Mouse (Mus musculus): ENCODE measurements around the gene Pitpnm2. TPM values are rescaled to one million over a fixed set of nuclear protein-coding genes. Genes with fewer than 3 reads are reported as not detected.
A peak's percentile ranks its signal among the peaks of the same experiment; 100 is the strongest.

Pitpnm2 gene
- polyA plus RNA-seq, 1 experiment from 2014 or later, result 2.9 TPM

- H3K9me3 ChIP-seq (replicated peaks), result no peaks in the 10 kb centered on the region
- peaks cover 13% of the 10 kb centered on the region for H3K4me1 ChIP-seq
- 90% methylated on average over 17 of the region's 17 CpGs for WGBS
- no peak overlapping the region for H3K4me3 ChIP-seq
- no peaks in the 10 kb centered on the region for H3K27me3 ChIP-seq (ENCODE audit: low read depth, poor library complexity, severe bottlenecking)
- DNase-seq (ENCODE audit: low spot score), result no peak
- no peaks in the 10 kb centered on the region for H3K36me3 ChIP-seq
- H3K27ac ChIP-seq (replicated peaks), result 0 out of 2 replicates have a peak overlapping the region, but pooled peaks have one; percentile 30
Measured at GRCm38 (mm10) chr5:124082941-124083688, 166.4 kb downstream of the Pitpnm2 start.

- 88% methylated on average over 10 of the region's 10 CpGs for WGBS
- 0 out of 2 replicates have a peak overlapping the region, but pooled peaks have one; percentile 30 for H3K27ac ChIP-seq (replicated peaks)
- H3K9me3 ChIP-seq (replicated peaks), result no peaks in the 10 kb centered on the region
- no peak for DNase-seq (ENCODE audit: low spot score)
- H3K36me3 ChIP-seq, result no peaks in the 10 kb centered on the region
- H3K27me3 ChIP-seq (ENCODE audit: low read depth, poor library complexity, severe bottlenecking), result no peaks in the 10 kb centered on the region
- peaks cover 20% of the 10 kb centered on the region for H3K4me1 ChIP-seq
- no peak overlapping the region for H3K4me3 ChIP-seq
Measured at GRCm38 (mm10) chr5:124082447-124082846, 167.1 kb downstream of the Pitpnm2 start.

DNA sequence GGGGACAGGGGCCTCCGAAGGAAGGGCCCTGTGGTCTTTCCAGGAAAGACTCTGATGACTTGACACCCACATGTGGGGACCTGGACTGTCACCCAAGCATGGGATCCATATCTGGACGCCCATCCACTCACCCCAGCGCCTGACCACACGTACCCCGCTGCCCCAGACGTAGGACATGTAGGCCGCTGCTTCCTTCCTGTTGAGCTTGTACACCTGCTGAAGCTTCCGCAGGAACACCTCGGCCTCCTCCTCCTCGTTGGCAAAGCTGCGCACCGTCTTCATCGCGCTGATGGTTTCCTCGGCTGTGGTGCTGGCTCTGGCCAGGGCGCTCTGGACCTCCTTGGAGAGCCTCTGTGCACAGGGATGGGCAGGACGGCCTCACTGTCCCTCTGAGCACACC is 169.7 kb downstream of the Pitpnm2 start:
- Histone ChIP-seq H3K4me3 (no peak overlapping the region), H3K4me1 (peaks cover 36% of the 10 kb centered on the region), H3K36me3 (no peaks in the 10 kb centered on the region), H3K27ac (replicated peaks) (peak overlapping the region; percentile 55; the same call in 1 of the 2 replicates), H3K9me3 (replicated peaks) (no peaks in the 10 kb centered on the region), H3K27me3 (ENCODE audit: low read depth, poor library complexity, severe bottlenecking) (peaks cover 11% of the 10 kb centered on the region; the same call in 1 of the 2 replicates)
- DNase-seq (ENCODE audit: low spot score), result no peak
- WGBS, result 95% methylated on average over 17 of the region's 17 CpGs

GRCm38 (mm10) chr5:124078794-124079416 is 170.7 kb downstream of the Pitpnm2 start:
- DNase-seq (ENCODE audit: low spot score), result no peak

DNA sequence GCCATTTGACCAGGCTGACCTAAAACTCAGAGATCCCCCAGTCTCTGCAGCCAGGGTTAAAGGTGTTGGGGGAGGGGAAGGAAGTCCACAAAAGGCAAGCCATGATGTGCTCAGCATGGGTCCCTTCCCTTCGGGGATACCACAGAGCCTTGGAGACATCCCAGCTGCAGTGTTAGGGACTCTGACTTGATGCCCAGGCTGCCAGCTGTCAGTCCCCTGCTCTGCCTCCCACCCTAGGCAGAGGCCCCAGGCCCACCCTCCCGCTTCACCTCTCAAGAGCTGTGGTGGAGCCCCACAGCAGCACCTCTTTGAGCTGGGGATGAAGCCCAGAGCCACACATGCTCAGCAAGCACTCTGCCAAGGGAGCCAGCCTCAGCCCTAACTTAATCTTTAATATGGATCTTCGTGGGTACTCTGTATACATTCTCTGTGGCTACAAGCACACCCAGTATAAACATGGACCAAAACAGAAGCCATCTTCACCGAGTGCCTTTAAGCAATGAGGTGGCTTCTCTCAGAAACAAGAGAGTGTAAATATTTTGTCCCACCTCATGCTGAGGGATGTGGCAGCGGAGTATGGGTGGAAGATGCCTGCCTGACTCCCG is 171.6 kb downstream of the Pitpnm2 start:
- H3K27me3 ChIP-seq (ENCODE audit: low read depth, poor library complexity, severe bottlenecking), result peaks cover 11% of the 10 kb centered on the region; the same call in 1 of the 2 replicates
- peaks cover 49% of the 10 kb centered on the region for H3K4me1 ChIP-seq
- H3K36me3 ChIP-seq, result no peaks in the 10 kb centered on the region
- DNase-seq (ENCODE audit: low spot score), result no peak
- H3K27ac ChIP-seq (replicated peaks), result peak overlapping the region; percentile 53
- no peak overlapping the region for H3K4me3 ChIP-seq
- WGBS, result 59% methylated on average over 6 of the region's 6 CpGs
- H3K9me3 ChIP-seq (replicated peaks), result no peaks in the 10 kb centered on the region

More at GRCm38 (mm10) chr5:124078794-124079416, 170.7 kb downstream of the Pitpnm2 start:
- 70% methylated on average over 9 of the region's 9 CpGs for WGBS
- Histone ChIP-seq H3K9me3 (replicated peaks) (no peaks in the 10 kb centered on the region), H3K4me1 (peaks cover 42% of the 10 kb centered on the region), H3K27ac (replicated peaks) (peak overlapping the region; percentile 55; the same call in 1 of the 2 replicates), H3K27me3 (ENCODE audit: low read depth, poor library complexity, severe bottlenecking) (peaks cover 11% of the 10 kb centered on the region; the same call in 1 of the 2 replicates), H3K36me3 (no peaks in the 10 kb centered on the region), H3K4me3 (no peak overlapping the region)

GRCm38 (mm10) chr5:124077241-124077640 is 172.3 kb downstream of the Pitpnm2 start:
- peaks cover 49% of the 10 kb centered on the region for H3K4me1 ChIP-seq

DNA sequence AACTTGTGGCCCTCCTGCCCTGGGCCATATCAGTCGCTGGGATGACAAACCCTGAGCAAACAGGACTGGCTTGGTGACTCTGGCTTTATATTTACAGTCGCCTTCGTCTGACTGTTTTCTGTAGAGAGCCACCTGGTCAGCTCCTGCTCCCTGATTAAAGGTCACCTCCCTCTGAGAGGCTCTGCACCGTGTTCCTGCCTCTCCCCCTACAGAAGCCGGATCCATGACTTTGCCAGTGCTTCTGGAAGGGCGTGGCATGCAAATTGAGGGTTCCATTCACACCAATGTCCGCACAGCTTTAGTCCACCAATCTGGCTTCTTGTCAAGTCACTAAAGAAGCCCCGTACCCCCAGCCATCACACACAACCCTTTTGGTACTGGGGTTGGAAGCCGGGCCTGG is 173.0 kb downstream of the Pitpnm2 start:
- Histone ChIP-seq H3K9me3 (replicated peaks) (no peaks in the 10 kb centered on the region), H3K27ac (replicated peaks) (no peak overlapping the region; the same call in 1 of the 2 replicates), H3K4me1 (peaks cover 54% of the 10 kb centered on the region), H3K4me3 (no peak overlapping the region), H3K36me3 (no peaks in the 10 kb centered on the region), H3K27me3 (ENCODE audit: low read depth, poor library complexity, severe bottlenecking) (peaks cover 11% of the 10 kb centered on the region; the same call in 1 of the 2 replicates)
- no peak for DNase-seq (ENCODE audit: low spot score)
- 57% methylated on average over 9 of the region's 9 CpGs for WGBS

More at GRCm38 (mm10) chr5:124077241-124077640, 172.3 kb downstream of the Pitpnm2 start:
- 80% methylated on average over 13 of the region's 13 CpGs for WGBS
- Histone ChIP-seq H3K27me3 (ENCODE audit: low read depth, poor library complexity, severe bottlenecking) (peaks cover 11% of the 10 kb centered on the region; the same call in 1 of the 2 replicates), H3K4me3 (no peak overlapping the region), H3K27ac (replicated peaks) (peak overlapping the region; percentile 53; the same call in 1 of the 2 replicates), H3K36me3 (no peaks in the 10 kb centered on the region), H3K9me3 (replicated peaks) (no peaks in the 10 kb centered on the region)
- no peak for DNase-seq (ENCODE audit: low spot score)

- Histone ChIP-seq H3K27me3 (ENCODE audit: low read depth, poor library complexity, severe bottlenecking) (peaks cover 11% of the 10 kb centered on the region; the same call in 1 of the 2 replicates), H3K4me1 (peaks cover 56% of the 10 kb centered on the region), H3K9me3 (replicated peaks) (no peaks in the 10 kb centered on the region), H3K36me3 (no peaks in the 10 kb centered on the region), H3K27ac (replicated peaks) (no peak overlapping the region), H3K4me3 (no peak overlapping the region)
- DNase-seq (ENCODE audit: low spot score), result no peak
- 80% methylated on average over 9 of the region's 9 CpGs for WGBS
Measured at GRCm38 (mm10) chr5:124075716-124076115, 173.8 kb downstream of the Pitpnm2 start.

- Histone ChIP-seq H3K36me3 (no peaks in the 10 kb centered on the region), H3K4me3 (no peak overlapping the region), H3K9me3 (replicated peaks) (no peaks in the 10 kb centered on the region), H3K27ac (replicated peaks) (no peak overlapping the region), H3K4me1 (peaks cover 56% of the 10 kb centered on the region), H3K27me3 (ENCODE audit: low read depth, poor library complexity, severe bottlenecking) (peaks cover 11% of the 10 kb centered on the region; the same call in 1 of the 2 replicates)
- DNase-seq (ENCODE audit: low spot score), result no peak
- WGBS, result 80% methylated on average over 10 of the region's 10 CpGs
Measured at GRCm38 (mm10) chr5:124074845-124075307, 174.7 kb downstream of the Pitpnm2 start.

DNA sequence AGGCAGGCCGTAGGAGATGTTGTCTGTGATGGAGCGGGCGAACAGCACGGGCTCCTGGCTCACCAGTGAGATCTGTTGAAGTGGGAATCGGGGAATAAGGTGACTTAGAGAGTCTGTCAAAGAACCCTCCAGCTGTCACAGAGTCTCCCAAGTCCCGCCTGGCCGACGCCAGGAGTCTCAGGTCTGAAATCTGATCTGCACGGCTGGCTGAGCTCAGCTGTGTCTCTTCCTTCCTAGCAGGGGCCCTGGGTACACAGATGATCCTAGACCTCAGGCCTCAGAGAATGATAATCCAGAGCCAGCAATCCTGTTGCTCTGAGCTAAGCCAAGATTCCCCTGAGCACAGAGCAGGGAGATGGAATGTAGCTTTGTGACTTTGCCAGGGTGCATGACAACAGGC is 175.9 kb downstream of the Pitpnm2 start:
- Histone ChIP-seq H3K4me3 (no peak overlapping the region), H3K27ac (replicated peaks) (no peak overlapping the region; the same call in 1 of the 2 replicates), H3K27me3 (ENCODE audit: low read depth, poor library complexity, severe bottlenecking) (peaks cover 11% of the 10 kb centered on the region; the same call in 1 of the 2 replicates), H3K9me3 (replicated peaks) (no peaks in the 10 kb centered on the region), H3K36me3 (no peaks in the 10 kb centered on the region), H3K4me1 (peaks cover 49% of the 10 kb centered on the region)
- no peak for DNase-seq (ENCODE audit: low spot score)
- WGBS, result 55% methylated on average over 9 of the region's 9 CpGs

DNA sequence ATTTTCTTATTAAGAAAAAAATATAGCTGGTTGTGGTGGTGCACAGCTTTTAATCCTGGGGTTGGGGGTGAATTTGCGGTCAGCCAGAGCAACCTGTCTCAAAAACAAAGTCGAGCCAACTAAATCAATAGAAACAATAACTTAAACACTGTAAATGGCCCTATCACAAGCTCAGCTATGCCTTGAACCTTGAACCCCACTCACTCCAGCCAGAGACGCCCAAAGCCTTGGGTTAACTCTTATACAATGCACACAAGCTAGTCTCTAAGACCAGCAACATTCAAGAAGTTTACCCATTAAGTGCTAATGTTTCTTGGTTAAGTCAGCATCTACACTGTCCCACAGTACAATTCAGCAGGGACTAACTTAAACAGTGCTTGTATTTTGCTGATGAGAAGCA is 179.9 kb downstream of the Pitpnm2 start:
- H3K36me3 ChIP-seq, result no peaks in the 10 kb centered on the region
- no peak overlapping the region for H3K4me3 ChIP-seq
- H3K27ac ChIP-seq (replicated peaks), result no peak overlapping the region
- no peaks in the 10 kb centered on the region for H3K27me3 ChIP-seq (ENCODE audit: low read depth, poor library complexity, severe bottlenecking)
- 87% methylated on average over 3 of the region's 3 CpGs for WGBS
- DNase-seq (ENCODE audit: low spot score), result no peak
- H3K4me1 ChIP-seq, result peaks cover 19% of the 10 kb centered on the region
- no peaks in the 10 kb centered on the region for H3K9me3 ChIP-seq (replicated peaks)
